Mouse (Mus musculus): ENCODE data around the gene Gstm1.

The Gstm1 gene

GRCm38 (mm10) chr3:107966631-107967030 lies 51.1 kb downstream of the Gstm1 start:
- no peak for DNase-seq (ENCODE audit: low spot score in 2 of 2)

GRCm38 (mm10) chr3:107965592-107965991 lies 52.2 kb downstream of the Gstm1 start:
- no peak for DNase-seq (ENCODE audit: low spot score in 2 of 2)

DNA sequence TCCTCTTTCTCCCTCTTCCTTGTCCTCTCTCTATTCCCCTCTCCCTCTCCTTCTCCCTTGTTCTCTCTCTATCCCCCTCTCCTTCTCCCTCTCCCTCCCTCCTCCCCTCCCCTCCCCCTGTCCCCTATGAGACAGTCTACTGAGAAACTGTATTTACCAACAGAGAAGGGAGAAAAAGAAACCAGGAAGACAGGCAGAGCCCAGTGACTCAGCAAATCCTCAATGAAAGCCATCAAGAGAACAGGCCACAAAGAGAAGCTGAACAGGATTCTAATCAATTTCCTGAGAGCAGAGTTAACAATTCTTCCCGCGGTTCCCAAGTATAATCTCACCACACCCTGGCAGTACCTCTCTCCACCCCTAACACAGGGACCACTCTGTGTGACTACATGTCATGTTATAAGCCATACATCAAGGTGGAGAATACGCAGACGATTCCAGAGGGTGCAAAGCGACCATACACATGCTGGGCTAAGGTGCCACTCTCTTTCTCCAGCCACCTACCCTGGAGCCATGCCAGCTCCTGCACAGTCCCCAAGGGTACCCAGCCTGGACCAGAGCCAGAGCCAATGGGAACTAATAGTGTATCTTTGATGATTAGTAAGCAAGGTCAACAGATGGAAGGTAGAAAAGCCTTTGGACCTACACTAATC lies 53.0 kb downstream of the Gstm1 start:
- no peak for DNase-seq (ENCODE audit: low spot score in 2 of 2)

DNA sequence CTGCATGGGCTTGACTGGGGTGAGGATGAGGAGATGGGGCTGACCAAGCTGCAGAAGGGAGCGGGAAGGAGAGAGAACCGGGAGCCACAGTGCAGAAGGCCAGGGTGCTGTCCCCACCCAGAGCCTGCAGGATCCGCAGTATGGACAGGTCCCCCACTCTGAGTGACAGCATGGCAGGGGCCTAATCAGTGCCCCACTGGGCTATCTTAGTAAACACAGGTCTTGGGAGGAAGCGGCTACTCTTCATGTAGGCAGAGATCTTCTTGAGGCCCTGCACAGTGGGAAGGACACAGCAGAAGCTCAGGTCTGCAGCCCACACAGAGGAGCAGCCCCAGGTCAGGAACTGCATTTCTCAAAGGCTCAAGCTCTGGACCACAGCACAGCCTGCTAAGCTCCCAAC lies 53.7 kb downstream of the Gstm1 start:
- no peak for DNase-seq (ENCODE audit: low spot score in 2 of 2)
